Mouse (Mus musculus): Measurements from ENCODE around the gene Fpr3. TPM values are rescaled to one million over a fixed set of nuclear protein-coding genes. Genes with fewer than 3 reads are reported as not detected.

Gene Fpr3
- total and polyA plus RNA-seq, 3 experiments, result not detected

- H3K79me2 ChIP-seq (ENCODE audit: control insufficient read depth, insufficient read depth, low read length, poor library complexity), result peaks cover 6% of the 10 kb centered on the region
- H3K4me3 ChIP-seq (ENCODE audit: control insufficient read depth in 1 of 2, insufficient read depth in 1 of 2, low read depth in 2 of 2, low read length in 2 of 2), result peak overlapping the region; percentile 87 to 89
- peak overlapping the region; percentile 46 for H3K27ac ChIP-seq (ENCODE audit: control insufficient read depth, low read depth, low read length)
- H3K27me3 ChIP-seq (ENCODE audit: control insufficient read depth in 1 of 2, insufficient read depth in 2 of 2, low read length in 2 of 2), result no peaks in the 10 kb centered on the region
- H3K4me1 ChIP-seq (ENCODE audit: control insufficient read depth in 1 of 2, insufficient read depth in 2 of 2, low read length in 2 of 2), result 0 out of 4 replicates have a peak, but pooled peaks cover 0 to 4% of the 10 kb centered on the region in 2 experiments
- DNase-seq (ENCODE audit: low read depth, low spot score), result peak; percentile 95
- H3K9ac ChIP-seq (ENCODE audit: control insufficient read depth, low read depth, low read length, poor library complexity, severe bottlenecking), result peak overlapping the region; percentile 85
- no peaks in the 10 kb centered on the region for H3K9me3 ChIP-seq (replicated peaks; ENCODE audit: insufficient read depth, low read length)
- H3K36me3 ChIP-seq (ENCODE audit: control insufficient read depth in 1 of 2, insufficient read depth in 2 of 2, low read length in 2 of 2), result peaks cover 0 to 7% of the 10 kb centered on the region in 2 experiments; a peak in 2 of 4 replicates
- TF ChIP-seq USF2 (IDR thresholded peaks at IDR 0.05; ENCODE audit: borderline replicate concordance in 1 of 2, insufficient read depth in 1 of 2, low read depth in 1 of 2, low read length in 2 of 2), result 0 out of 4 replicates have a peak, but pooled peaks of 1 of the 2 experiments have one; percentile 9
- peak; percentile 30; the same call in 1 of the 2 replicates for TF ChIP-seq ZC3H11A (IDR thresholded peaks at IDR 0.05; ENCODE audit: low read depth, low read length)
- no peak for TF ChIP-seq EP300 (IDR thresholded peaks at IDR 0.05; ENCODE audit: low read depth in 1 of 2, low read length in 2 of 2)
- no peak for TF ChIP-seq GABPA (IDR thresholded peaks at IDR 0.05; ENCODE audit: low read depth, low read length)
- TF ChIP-seq MEF2A (IDR thresholded peaks at IDR 0.05; ENCODE audit: extremely low read depth, insufficient replicate concordance, low read depth, low read length, poor library complexity, severe bottlenecking), result no peak
- peak; percentile 71 for TF ChIP-seq ETS1 (IDR thresholded peaks at IDR 0.05; ENCODE audit: low read depth, low read length)
- no peak for TF ChIP-seq JUND (IDR thresholded peaks at IDR 0.05; ENCODE audit: low read depth, low read length)
- no peak for TF ChIP-seq ZNF384 (IDR thresholded peaks at IDR 0.05; ENCODE audit: low read depth, low read length)
- no peak for TF ChIP-seq TAL1 (IDR thresholded peaks at IDR 0.05; ENCODE audit: low read length)
- TF ChIP-seq KAT2A (conservative IDR thresholded peaks at IDR 0.05; ENCODE audit: low read depth, low read length), result peak; percentile 30; the same call in 1 of the 2 replicates
- TF ChIP-seq TCF12 (IDR thresholded peaks at IDR 0.05; ENCODE audit: low read depth, low read length), result no peak
- peak; percentile 67; the same call in 1 of the 2 replicates for TF ChIP-seq POLR2AphosphoS2 (IDR thresholded peaks at IDR 0.05; ENCODE audit: low read length)
- no peak for TF ChIP-seq CHD2 (IDR thresholded peaks at IDR 0.05; ENCODE audit: low read length)
- TF ChIP-seq CTCF (IDR thresholded peaks at IDR 0.05 in 2 of 3, conservative IDR thresholded peaks at IDR 0.05 in 1 of 3; ENCODE audit: control insufficient read depth in 1 of 3, insufficient read depth in 1 of 3, low read depth in 2 of 3, low read length in 3 of 3, poor library complexity in 1 of 3, severe bottlenecking in 1 of 3), result peak; percentile 59 to 80 (median 77)
- no peak for TF ChIP-seq POLR2AphosphoS5 (IDR thresholded peaks at IDR 0.05; ENCODE audit: borderline replicate concordance, low read depth, low read length)
- TF ChIP-seq HCFC1 (IDR thresholded peaks at IDR 0.05; ENCODE audit: low read depth, low read length), result peak; percentile 79; the same call in 1 of the 2 replicates
- TF ChIP-seq NRF1 (IDR thresholded peaks at IDR 0.05; ENCODE audit: insufficient read depth, low read depth, low read length, poor library complexity, severe bottlenecking), result no peak
- 0 out of 2 replicates have a peak, but pooled peaks have one; percentile 26 for TF ChIP-seq MYC (IDR thresholded peaks at IDR 0.05; ENCODE audit: low read depth, low read length)
- peak; percentile 63 for TF ChIP-seq SMC3 (IDR thresholded peaks at IDR 0.05; ENCODE audit: low read depth, low read length)
- peak; percentile 82 for TF ChIP-seq ELF1 (IDR thresholded peaks at IDR 0.05; ENCODE audit: low read depth, low read length)
- TF ChIP-seq TBP (IDR thresholded peaks at IDR 0.05; ENCODE audit: low read depth, low read length), result peak; percentile 80
- TF ChIP-seq BHLHE40 (IDR thresholded peaks at IDR 0.05; ENCODE audit: borderline replicate concordance, low read depth, low read length), result peak; percentile 95
- TF ChIP-seq ZKSCAN1 (IDR thresholded peaks at IDR 0.05; ENCODE audit: low read depth, low read length), result no peak
- no peak for TF ChIP-seq GATA1 (IDR thresholded peaks at IDR 0.05; ENCODE audit: low read depth, low read length)
- TF ChIP-seq MAZ (IDR thresholded peaks at IDR 0.05; ENCODE audit: low read depth, low read length), result peak; percentile 95
- TF ChIP-seq UBTF (IDR thresholded peaks at IDR 0.05; ENCODE audit: borderline replicate concordance, insufficient read depth, low read depth, low read length), result no peak
- TF ChIP-seq RAD21 (IDR thresholded peaks at IDR 0.05; ENCODE audit: low read depth, low read length), result peak; percentile 46
- TF ChIP-seq E2F4 (IDR thresholded peaks at IDR 0.05; ENCODE audit: borderline replicate concordance, low read depth, low read length), result no peak
- TF ChIP-seq MXI1 (IDR thresholded peaks at IDR 0.05; ENCODE audit: low read depth, low read length), result peak; percentile 80
- TF ChIP-seq SIN3A (IDR thresholded peaks at IDR 0.05; ENCODE audit: low read length), result peak; percentile 71; the same call in 1 of the 2 replicates
- TF ChIP-seq MAX (IDR thresholded peaks at IDR 0.05; ENCODE audit: low read length), result peak; percentile 59; the same call in 1 of the 2 replicates
- TF ChIP-seq MYB (IDR thresholded peaks at IDR 0.05; ENCODE audit: low read depth, low read length), result no peak
- no peak for TF ChIP-seq MAFK (IDR thresholded peaks at IDR 0.05; ENCODE audit: borderline replicate concordance, low read depth, low read length)
- peak; percentile 87 for TF ChIP-seq USF1 (IDR thresholded peaks at IDR 0.05; ENCODE audit: low read depth, low read length)
- TF ChIP-seq CHD1 (IDR thresholded peaks at IDR 0.05; ENCODE audit: low read depth, low read length), result no peak
Measured at GRCm38 (mm10) chr17:17837919-17838701, 49.5 kb upstream of the Fpr3 start.

All from MEL (cell line).